Mouse (Mus musculus): ENCODE data around the gene Aox2.

Aox2 gene

DNA sequence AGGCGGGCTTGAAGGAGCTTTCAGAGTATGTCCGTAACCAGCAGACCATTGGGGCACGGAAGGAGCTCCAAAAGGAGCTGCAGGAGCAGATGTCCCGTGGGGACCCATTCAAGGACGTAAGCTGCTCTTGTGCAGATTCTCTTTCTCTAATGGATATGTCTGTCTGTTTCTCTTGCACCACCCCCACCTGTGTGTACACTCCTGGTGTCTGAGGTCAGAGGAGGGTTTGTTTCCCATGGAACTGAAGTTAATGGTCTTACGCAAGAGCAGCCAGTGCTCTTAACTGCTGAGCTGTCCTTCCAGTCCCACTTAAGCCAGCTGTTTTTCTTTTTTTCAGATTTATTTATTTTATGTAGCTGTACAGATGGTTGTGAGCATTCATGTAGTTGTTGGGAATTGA lies 123.3 kb downstream of the Aox2 start:
- no peak for DNase-seq (ENCODE audit: low spot score)

DNA sequence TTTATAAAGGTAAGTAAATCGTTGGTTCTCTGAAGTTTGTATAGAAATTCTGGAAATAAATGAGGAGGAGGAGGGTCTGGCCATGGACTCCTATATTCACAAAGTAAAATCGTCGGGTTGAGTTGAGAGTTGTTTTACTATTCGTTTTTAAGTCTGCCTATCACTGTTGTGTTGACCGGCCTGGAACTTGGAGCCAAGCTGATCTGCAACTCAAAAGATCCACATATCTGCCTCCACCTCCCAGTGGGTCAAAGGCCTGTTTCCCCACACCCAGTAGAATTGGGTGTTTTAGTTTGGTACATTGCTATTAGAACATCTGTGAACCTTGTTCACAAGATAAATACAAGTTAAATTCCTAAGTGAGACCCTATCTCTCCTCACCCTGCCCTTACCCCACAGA lies 125.6 kb downstream of the Aox2 start:
- no peak for DNase-seq (ENCODE audit: low spot score)

DNA sequence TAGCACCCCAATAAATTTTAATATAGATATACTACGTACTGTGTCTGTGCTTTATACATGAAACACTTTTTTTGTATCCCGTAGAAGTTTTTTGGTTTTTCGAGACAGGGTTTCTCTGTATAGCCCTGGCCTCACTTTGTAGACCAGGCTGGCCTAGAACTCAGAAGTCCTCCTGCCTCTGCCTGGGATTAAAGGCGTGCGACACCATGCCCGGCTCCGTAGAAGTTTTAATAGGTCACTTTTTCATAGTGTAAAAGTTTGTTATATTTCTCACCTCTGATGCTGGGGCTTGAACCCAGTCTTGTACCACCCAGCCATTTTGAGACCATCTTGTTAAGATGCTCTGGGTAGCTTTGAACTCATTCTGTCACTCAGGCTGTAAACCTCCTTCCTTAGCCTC lies 129.2 kb downstream of the Aox2 start:
- DNase-seq (ENCODE audit: low spot score): no peak

DNA sequence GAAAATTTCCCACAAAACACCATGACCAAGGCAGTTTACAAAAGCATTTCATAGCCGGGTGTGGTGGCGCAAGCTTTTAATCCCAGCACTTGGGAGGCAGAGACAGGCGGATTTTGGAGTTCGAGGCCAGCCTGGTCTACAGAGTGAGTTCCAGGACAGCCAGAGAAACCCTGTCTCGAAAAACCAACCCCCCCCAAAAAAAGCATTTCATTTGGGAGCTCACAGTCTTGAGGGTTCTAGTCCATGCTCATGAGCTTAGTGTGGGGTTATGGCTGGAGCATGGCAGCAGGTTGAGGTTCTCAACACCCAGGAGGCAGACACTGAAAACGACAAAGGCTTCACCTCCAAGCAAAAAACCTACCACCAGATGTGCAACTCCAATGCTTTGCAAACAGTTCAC lies 130.0 kb downstream of the Aox2 start:
- no peak for DNase-seq (ENCODE audit: low spot score)

DNA sequence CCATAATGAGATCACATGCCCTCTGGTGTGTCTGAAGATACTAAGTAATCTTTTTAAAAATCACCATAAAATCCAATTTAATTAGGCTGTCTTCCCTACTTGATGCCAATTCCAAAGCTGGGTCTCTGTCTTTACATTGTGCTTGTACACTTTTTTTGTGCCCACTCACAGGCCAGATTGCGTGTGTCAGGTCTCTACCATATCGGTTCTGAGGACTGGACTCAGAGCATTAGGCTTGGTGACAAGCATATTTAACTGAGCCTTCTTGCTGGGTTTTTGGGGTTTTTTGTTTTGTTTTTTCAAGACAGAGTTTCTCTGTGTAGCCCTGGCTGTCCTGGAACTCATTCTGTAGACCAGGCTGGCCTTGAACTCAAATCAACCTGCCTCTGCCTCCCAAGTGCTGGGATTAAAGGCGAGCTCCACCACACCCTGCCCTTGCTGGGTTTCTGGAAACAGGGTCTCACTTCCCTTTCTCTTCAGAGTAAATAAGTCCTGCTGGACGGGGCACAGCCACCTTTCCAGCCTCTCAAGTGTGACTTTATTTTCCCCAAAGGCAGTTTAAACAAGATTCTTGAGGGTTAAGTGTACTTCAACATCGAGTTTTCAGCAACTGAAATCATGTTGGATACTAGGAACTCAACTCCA lies 131.5 kb downstream of the Aox2 start:
- DNase-seq (ENCODE audit: low spot score): no peak

DNA sequence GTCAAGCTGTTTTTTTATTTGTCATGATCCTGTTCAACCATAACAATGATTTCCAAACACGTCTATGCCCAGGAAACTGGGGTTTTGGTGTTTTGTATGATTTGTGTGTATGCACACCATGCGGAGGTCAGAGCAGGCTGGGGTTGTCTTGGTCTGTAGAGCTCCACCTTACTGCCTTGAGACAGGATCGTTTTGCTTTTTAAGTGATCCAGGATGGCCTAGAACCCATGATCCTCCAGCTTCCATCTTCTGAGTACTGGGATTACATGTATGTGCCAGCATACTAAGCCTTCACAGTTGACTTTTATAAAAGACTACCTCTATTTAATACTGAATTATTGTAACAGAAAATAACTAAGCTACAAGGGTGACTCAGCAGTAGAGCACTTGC lies 132.1 kb downstream of the Aox2 start:
- DNase-seq (ENCODE audit: low spot score): no peak

DNA sequence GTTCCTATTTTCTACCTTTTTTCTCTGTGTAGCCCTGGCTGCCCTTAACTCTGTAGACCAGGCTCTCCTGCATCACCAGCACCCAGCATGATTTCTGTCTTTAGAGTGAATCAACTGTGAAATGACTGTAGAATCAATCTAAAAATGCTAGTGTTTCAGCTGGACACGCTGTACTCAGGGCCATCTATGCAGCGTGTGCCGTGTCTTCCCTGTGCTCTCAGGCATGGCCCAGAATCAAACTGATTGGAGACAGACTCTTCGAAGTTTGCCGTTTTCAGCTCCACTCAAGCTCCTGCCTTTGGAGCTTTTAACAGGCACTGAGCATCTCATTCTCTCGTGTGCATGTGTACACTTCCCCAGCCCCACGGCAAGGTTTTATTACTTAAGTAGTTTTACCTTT lies 132.7 kb downstream of the Aox2 start:
- DNase-seq (ENCODE audit: low spot score): no peak

DNA sequence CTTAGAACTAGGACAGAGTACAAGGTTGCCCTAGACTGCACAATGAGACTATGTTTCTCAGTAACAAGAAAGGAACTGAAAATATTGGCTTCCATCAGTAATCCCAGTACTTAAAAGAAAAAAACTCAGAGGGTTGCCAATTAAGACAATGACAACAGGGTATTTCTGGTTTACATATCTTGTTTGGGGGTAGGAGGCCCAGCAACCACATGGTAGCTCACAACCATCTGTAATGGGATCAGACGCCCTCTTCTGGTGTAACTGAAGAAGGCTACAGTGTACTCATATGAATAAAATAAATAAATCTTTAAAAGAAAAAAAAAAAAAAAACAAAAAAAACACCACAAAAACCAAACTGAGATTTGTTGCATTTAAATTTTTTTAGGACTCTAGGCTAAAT lies 137.3 kb downstream of the Aox2 start:
- no peak for DNase-seq (ENCODE audit: low spot score)

DNA sequence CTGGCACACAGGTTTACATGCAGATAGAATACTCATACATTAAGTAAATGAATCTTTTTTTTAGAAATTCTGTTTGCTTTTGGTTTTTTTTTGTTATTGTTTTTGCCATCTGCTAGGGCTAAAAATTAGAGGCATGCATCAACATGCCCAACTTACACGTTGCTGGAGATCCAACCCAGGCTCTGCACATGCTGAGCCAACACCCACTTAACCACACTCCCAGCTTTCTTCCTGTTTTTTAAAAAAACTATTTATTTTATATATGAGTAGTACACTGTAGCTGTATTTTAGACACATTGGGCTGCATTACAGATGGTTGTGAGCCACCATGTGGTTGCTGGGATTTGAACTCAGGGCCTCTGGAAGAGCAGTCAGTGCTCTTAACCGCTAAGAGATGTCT lies 137.9 kb downstream of the Aox2 start:
- no peak for DNase-seq (ENCODE audit: low spot score)

DNA sequence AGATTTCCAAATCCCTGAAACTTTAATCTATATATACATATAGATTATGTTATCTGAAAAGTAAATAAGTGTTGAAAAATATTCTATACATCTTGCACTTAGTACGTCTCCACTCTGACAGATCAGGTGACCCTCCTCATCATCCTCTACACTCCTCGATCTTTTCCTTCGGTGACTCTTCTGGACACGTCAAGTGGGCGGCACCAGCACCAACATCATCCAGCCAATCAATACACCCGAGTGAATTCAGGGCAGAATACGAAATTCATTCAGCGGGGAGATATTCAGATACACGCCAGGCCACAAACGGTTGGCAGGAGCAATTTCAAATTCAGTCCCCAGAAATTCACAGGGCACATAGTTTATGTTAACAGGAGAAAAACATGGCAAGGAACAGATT lies 141.9 kb downstream of the Aox2 start:
- no peak for DNase-seq (ENCODE audit: low spot score)

DNA sequence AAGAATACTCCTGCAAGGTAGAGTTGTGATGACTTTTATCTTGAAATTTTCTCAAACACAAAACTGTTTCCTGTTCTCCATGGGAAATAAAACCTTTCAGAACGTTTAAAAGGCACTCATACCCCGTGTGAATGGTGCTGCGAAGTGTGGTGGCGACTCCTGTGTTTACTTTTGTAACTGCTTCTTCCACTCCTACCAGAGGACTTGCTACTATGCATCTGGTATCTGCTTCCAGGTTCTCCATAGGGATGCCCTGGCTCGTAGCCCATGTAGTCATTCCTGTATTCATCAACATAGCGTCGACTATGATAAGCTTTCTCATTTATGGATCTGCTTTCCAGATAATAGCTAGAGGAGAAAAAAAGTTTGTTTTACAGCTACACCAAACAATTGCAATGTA lies 142.8 kb downstream of the Aox2 start:
- DNase-seq (ENCODE audit: low spot score): no peak

DNA sequence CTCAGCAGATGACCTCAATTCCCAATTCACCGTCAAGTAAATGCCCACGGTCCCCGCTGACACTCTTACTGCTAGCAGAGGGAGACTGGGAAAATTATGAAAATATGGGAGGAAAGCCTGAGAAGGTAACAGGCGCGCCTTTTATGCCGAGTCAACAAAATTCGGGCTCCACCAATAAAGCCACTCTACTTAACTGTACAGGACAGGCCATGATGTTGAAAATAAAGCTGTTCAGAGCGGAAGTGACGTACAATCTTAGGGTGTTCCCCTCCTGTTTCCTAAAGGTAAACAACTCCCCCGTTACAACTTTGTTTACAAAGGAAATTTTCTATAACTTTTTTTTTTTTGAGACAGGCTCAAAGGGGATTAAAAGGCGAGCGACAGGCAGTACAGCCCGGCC lies 144.8 kb downstream of the Aox2 start:
- DNase-seq (ENCODE audit: low spot score): no peak

DNA sequence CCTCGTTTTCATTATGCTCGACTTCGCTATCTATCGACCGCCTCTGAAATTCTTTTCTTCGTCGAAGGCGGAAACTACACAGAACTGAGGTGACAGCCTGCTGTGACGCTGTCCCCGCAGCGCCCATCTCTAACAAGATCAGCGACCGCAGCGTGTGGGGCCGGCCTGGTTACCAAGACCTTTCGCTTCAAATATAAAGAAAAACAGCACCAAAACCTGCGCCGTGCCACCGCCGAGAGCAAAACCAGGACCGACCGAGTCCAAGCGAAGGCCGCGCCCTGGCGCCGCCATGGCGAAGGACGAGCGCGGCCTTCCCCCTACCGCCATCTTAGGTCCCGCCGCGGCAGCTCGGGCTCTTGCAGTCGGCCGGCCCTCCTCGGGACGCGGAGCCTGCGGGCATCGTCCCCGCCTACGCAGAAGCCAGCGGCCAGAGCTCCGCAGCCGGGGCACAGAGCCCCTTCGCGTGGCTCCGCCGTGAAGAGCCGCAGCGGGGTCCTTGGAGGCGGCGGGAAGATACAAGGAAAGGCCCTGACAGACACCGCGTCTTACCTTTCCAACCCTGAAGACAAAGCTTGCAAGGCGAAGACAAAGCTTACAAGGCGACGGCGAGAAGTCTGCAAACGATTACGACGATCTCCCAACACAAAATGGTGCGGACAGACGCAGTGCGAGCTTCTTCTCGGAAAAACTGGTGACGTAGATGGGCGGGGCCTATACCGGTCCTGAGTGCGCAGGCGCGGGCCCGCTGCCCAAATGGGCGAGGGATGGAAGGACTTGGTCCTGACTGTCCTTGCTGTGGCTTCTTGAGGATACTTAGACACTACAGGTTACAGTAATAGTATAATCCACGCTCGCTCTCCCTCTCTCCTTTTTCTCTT lies 145.5 kb downstream of the Aox2 start, which contains the start of gene Clk1:
Gene Clk1 (minus strand): TSS at position 696 of the 878 bp plus-strand sequence.
- peak; percentile 95 for DNase-seq (ENCODE audit: low spot score)

DNA sequence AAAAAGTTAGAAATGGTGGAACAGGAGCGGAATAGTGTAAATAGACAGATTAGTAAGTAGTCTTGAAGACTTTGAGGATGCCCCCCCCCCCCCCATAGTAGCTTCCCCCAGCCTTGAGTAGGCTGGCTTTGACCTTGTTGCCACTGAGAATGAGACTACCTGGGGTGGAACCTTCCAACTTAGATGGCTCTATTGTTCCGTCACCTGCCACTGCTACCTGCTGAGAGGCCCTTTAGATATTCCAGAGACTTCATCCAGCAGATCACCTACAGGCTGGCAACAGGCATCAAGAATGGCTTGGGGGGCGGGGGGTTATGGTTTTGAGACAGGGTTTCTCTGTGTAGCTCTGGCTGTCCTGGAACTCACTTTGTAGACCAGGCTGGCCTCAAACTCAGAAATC lies 146.4 kb downstream of the Aox2 start:
- DNase-seq (ENCODE audit: low spot score): no peak

Measured in ovary, adult 18-20 months (tissue).